Mouse (Mus musculus) ES-E14 (cell line): ENCODE data around the gene Tubb1.

Experiments
- HCFC1 ChIP-seq: IDR thresholded peaks from 2 replicates; pipeline ENCODE4 v1.6.1; 2012; ENCODE audit warnings: low read length, inconsistent platforms, borderline replicate concordance; ENCODE audit not compliant: insufficient read depth
- ZC3H11A ChIP-seq: IDR thresholded peaks from 2 replicates; pipeline ENCODE4 v1.6.1; 2012; ENCODE audit warnings: low read depth, mild to moderate bottlenecking, inconsistent platforms, low read length, borderline replicate concordance
- ZNF384 ChIP-seq: IDR thresholded peaks from 2 replicates; pipeline ENCODE4 v1.6.1; 2012; ENCODE audit warnings: low read depth, low read length, inconsistent platforms

- no peak for TF ChIP-seq HCFC1
- TF ChIP-seq ZNF384, result no peak
- no peak for TF ChIP-seq ZC3H11A
Measured at GRCm38 (mm10) chr2:174470333-174470732, 19.8 kb downstream of the Tubb1 start.
